Mouse (Mus musculus) MEL (cell line): ENCODE results near the gene Etv5.

ENCODE experiments used
- CHD2 ChIP-seq: IDR thresholded peaks from 2 replicates; pipeline ENCODE4 v1.6.1; 2011; ENCODE audit warnings: low read length, improper control_type of control experiment
- CTCF ChIP-seq, 3 experiments: IDR thresholded peaks in 2 of 3; conservative IDR thresholded peaks in 1 of 3; 2 replicates each; pipeline ENCODE4 v1.5.1; 2011 to 2012; ENCODE audit warnings: low read length in 3 of 3, low read depth in 2 of 3, mild to moderate bottlenecking in 2 of 3, improper control_type of control experiment in 1 of 3, inconsistent platforms in 1 of 3, mixed read lengths in 1 of 3, moderate library complexity in 1 of 3; ENCODE audit not compliant: control insufficient read depth in 1 of 3, insufficient read depth in 1 of 3, poor library complexity in 1 of 3, severe bottlenecking in 1 of 3
- E2F4 ChIP-seq: IDR thresholded peaks from 2 replicates; pipeline ENCODE4 v1.6.1; 2011; ENCODE audit warnings: low read depth, low read length, improper control_type of control experiment, borderline replicate concordance
- HCFC1 ChIP-seq: IDR thresholded peaks from 2 replicates; pipeline ENCODE4 v1.6.1; 2012; ENCODE audit warnings: low read depth, mild to moderate bottlenecking, inconsistent platforms, low read length, improper control_type of control experiment, moderate library complexity
- POLR2A ChIP-seq, 2 experiments: IDR thresholded peaks; 2 replicates each; pipeline ENCODE4 v1.6.1; 2011 to 2012; ENCODE audit warnings: low read length in 2 of 2, mild to moderate bottlenecking in 2 of 2, control low read depth in 1 of 2, improper control_type of control experiment in 1 of 2, low read depth in 1 of 2, moderate library complexity in 1 of 2; ENCODE audit not compliant: control insufficient read depth in 1 of 2, insufficient read depth in 1 of 2, poor library complexity in 1 of 2
- POLR2AphosphoS5 ChIP-seq: IDR thresholded peaks from 2 replicates; pipeline ENCODE4 v1.6.1; 2012; ENCODE audit warnings: low read depth, borderline replicate concordance, mild to moderate bottlenecking, inconsistent platforms, low read length, moderate library complexity, mixed read lengths
- UBTF ChIP-seq: IDR thresholded peaks from 2 replicates; pipeline ENCODE4 v1.6.1; 2012; ENCODE audit warnings: low read depth, mild to moderate bottlenecking, inconsistent platforms, low read length, improper control_type of control experiment, moderate library complexity, borderline replicate concordance; ENCODE audit not compliant: insufficient read depth
- USF1 ChIP-seq: IDR thresholded peaks from 2 replicates; pipeline ENCODE4 v1.6.1; 2014; ENCODE audit warnings: low read depth, mild to moderate bottlenecking, inconsistent platforms, low read length, improper control_type of control experiment, moderate library complexity
- ZC3H11A ChIP-seq: IDR thresholded peaks from 2 replicates; pipeline ENCODE4 v1.6.1; 2012; ENCODE audit warnings: low read depth, mild to moderate bottlenecking, inconsistent platforms, low read length, improper control_type of control experiment

- no peak for TF ChIP-seq POLR2A (IDR thresholded peaks at IDR 0.05; ENCODE audit: control insufficient read depth in 1 of 2, insufficient read depth in 1 of 2, low read depth in 1 of 2, low read length in 2 of 2, poor library complexity in 1 of 2)
- TF ChIP-seq UBTF = no peak
- no peak for TF ChIP-seq ZC3H11A
- no peak for TF ChIP-seq USF1
- TF ChIP-seq CTCF (IDR thresholded peaks at IDR 0.05 in 2 of 3, conservative IDR thresholded peaks at IDR 0.05 in 1 of 3; ENCODE audit: control insufficient read depth in 1 of 3, insufficient read depth in 1 of 3, low read depth in 2 of 3, low read length in 3 of 3, poor library complexity in 1 of 3, severe bottlenecking in 1 of 3) = no peak
- no peak for TF ChIP-seq CHD2
- no peak for TF ChIP-seq POLR2AphosphoS5
- no peak for TF ChIP-seq HCFC1
- TF ChIP-seq E2F4 = no peak
These were observed 25.2 kb downstream of the Etv5 start for GRCm38 (mm10) chr16:22414205-22414754.
